Mouse (Mus musculus): Measurements from ENCODE around the gene Fate1.

DNA sequence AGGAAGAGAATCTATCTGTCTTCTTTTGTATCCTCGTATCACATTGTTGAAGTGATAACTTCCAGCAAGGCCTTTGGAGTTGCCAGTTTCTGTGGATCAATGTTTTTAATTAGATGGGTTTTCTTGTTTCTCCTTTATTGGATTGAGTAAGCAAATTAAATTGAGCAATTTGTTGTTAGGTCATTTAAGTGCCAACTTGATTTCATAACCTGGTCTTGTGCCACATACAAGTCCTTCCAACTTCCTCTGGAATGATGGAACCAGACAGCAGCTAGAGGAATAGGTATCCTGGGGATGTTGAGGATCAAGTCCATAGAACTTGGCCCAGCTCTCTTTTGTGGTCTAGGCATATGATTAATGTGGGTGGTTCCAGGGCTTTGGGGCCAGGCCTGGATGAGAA lies 49.5 kb downstream of the Fate1 start:
- no peak for TF ChIP-seq CTCF (IDR thresholded peaks at IDR 0.05; ENCODE audit: low read depth)
- no peak for TF ChIP-seq EP300 (optimal IDR thresholded peaks at IDR 0.05)

Measured in stomach, postnatal 0 days (tissue).